ENCODE assay signal across 7 mouse cellular contexts in genomic region chr11:76894240-76894639, GRCm38 (mm10). TPM values are rescaled to one million over a fixed set of nuclear protein-coding genes. Genes with fewer than 3 reads are reported as not detected.
A peak's percentile ranks its signal among the peaks of the same experiment; 100 is the strongest.
DNase-seq lines count a peak whose midpoint lies in the region; ATAC-seq and TF ChIP-seq lines count a peak whose summit lies in the region.

No protein-coding gene starts in this region.

- no peaks in the 10 kb centered on the region for H3K9me3 ChIP-seq in hindbrain, postnatal 0 days (ENCODE audit: low read length)
- no peaks in the 10 kb centered on the region for H3K9me3 ChIP-seq in limb, embryonic 14.5 days (ENCODE audit: control insufficient read depth, low read length)

- no peak overlapping the region for H3K9ac ChIP-seq in hindbrain, postnatal 0 days (replicated peaks; ENCODE audit: low read length)
- H3K9ac ChIP-seq in limb, embryonic 14.5 days (ENCODE audit: low read depth, low read length, severe bottlenecking): no peak overlapping the region

- no peaks in the 10 kb centered on the region for H3K4me1 ChIP-seq in hindbrain, postnatal 0 days (ENCODE audit: insufficient read depth, low read length)
- peaks cover 7% of the 10 kb centered on the region for H3K4me1 ChIP-seq in limb, embryonic 14.5 days (ENCODE audit: control insufficient read depth, insufficient read depth, low read length)

- H3K4me2 ChIP-seq in hindbrain, postnatal 0 days (ENCODE audit: low read depth, low read length): no peak overlapping the region
- no peak overlapping the region for H3K4me2 ChIP-seq in limb, embryonic 14.5 days (replicated peaks; ENCODE audit: low read depth, low read length, severe bottlenecking)

- DNase-seq in 3134 (ENCODE audit: extremely low read depth, insufficient read length, low spot score): peak; percentile 22
- DNase-seq in B cell, adult 2 months: peak; percentile 36 to 37
- peak; percentile 88 for DNase-seq in brain, adult 2 months (ENCODE audit: low read depth, low spot score)
- peak; percentile 67 for DNase-seq in forelimb bud, embryonic 11.5 days (ENCODE audit: low read depth, low spot score)
- DNase-seq in hindbrain, postnatal 0 days (ENCODE audit: low spot score): peak; percentile 82
- peak; percentile 68 for DNase-seq in limb, embryonic 14.5 days (ENCODE audit: low spot score)
- DNase-seq in ovary, postnatal 10 days (ENCODE audit: low spot score): peak; percentile 18

- 47% methylated on average over 5 of the region's 5 CpGs for WGBS in hindbrain, postnatal 0 days
- 40% methylated on average over 5 of the region's 5 CpGs for WGBS in limb, embryonic 14.5 days

- H3K27ac ChIP-seq in hindbrain, postnatal 0 days: no peak overlapping the region
- H3K27ac ChIP-seq in limb, embryonic 14.5 days (replicated peaks; ENCODE audit: low read depth, low read length): no peak overlapping the region

- peak; percentile 86 for TF ChIP-seq CTCF in hindbrain, postnatal 0 days (IDR thresholded peaks at IDR 0.05; ENCODE audit: low read depth)

- no peak overlapping the region for H3K4me3 ChIP-seq in hindbrain, postnatal 0 days (ENCODE audit: low read length)
- no peak overlapping the region for H3K4me3 ChIP-seq in limb, embryonic 14.5 days (replicated peaks; ENCODE audit: low read length)

- no peaks in the 10 kb centered on the region for H3K27me3 ChIP-seq in hindbrain, postnatal 0 days (ENCODE audit: insufficient read depth, low read length)
- H3K27me3 ChIP-seq in limb, embryonic 14.5 days (ENCODE audit: control insufficient read depth, insufficient read depth, low read length): no peaks in the 10 kb centered on the region

- ATAC-seq in hindbrain, postnatal 0 days: no peak
- ATAC-seq in limb, embryonic 14.5 days (ENCODE audit: low FRiP score, low read depth): peak; percentile 53; the same call in 1 of the 2 replicates

- TF ChIP-seq POLR2A in limb, embryonic 14.5 days (IDR thresholded peaks at IDR 0.05; ENCODE audit: borderline replicate concordance, extremely low read depth, insufficient read depth, insufficient read length): no peak

- H3K36me3 ChIP-seq in hindbrain, postnatal 0 days (ENCODE audit: insufficient read depth, low read length): no peaks in the 10 kb centered on the region
- no peaks in the 10 kb centered on the region for H3K36me3 ChIP-seq in limb, embryonic 14.5 days (ENCODE audit: control insufficient read depth, insufficient read depth, low read length)

RNA-seq across cellular contexts. Expression of gene Tmigd1, which starts 7.7 kb away (rescaled TPM):
- total RNA-seq in hindbrain, postnatal 0 days (2014; rRNA removed): 0.26 TPM in 1 of 2 replicates, not detected in the other
- not detected in 2 replicates for polyA plus RNA-seq in hindbrain, postnatal 0 days (2015; fragmentation: Nextera tagmentation; extraction: Ambion mirVana)
- 0.09 and 0.17 TPM in 2 replicates for polyA plus RNA-seq in limb, embryonic 14.5 days (2012; rRNA removed)
- polyA plus RNA-seq in limb, embryonic 14.5 days (2014; fragmentation: Nextera tagmentation; extraction: Ambion mirVana): 0.33 and 0.36 TPM in 2 replicates

RNA-seq across cellular contexts. Expression of gene Blmh, which starts 30.4 kb away (rescaled TPM):
- total RNA-seq in hindbrain, postnatal 0 days (2014; rRNA removed): 56.4 and 58.8 TPM in 2 replicates
- 123 and 131 TPM in 2 replicates for polyA plus RNA-seq in hindbrain, postnatal 0 days (2015; fragmentation: Nextera tagmentation; extraction: Ambion mirVana)
- 44.3 and 64.8 TPM in 2 replicates for polyA plus RNA-seq in limb, embryonic 14.5 days (2012; rRNA removed)
- 138 and 146 TPM in 2 replicates for polyA plus RNA-seq in limb, embryonic 14.5 days (2014; fragmentation: Nextera tagmentation; extraction: Ambion mirVana)

RNA-seq across cellular contexts. Expression of gene Cpd, which starts 47.4 kb away (rescaled TPM):
- total RNA-seq in hindbrain, postnatal 0 days (2014; rRNA removed): 34.7 and 41.3 TPM in 2 replicates
- polyA plus RNA-seq in hindbrain, postnatal 0 days (2015; fragmentation: Nextera tagmentation; extraction: Ambion mirVana): 3.9 and 5.7 TPM in 2 replicates
- polyA plus RNA-seq in limb, embryonic 14.5 days (2012; rRNA removed): 24.9 and 25.1 TPM in 2 replicates
- polyA plus RNA-seq in limb, embryonic 14.5 days (2014; fragmentation: Nextera tagmentation; extraction: Ambion mirVana): 21.0 and 21.7 TPM in 2 replicates

Comparison
In these comparisons a context has a peak if more than half of its experiments do, and no peak if none do; other contexts are left out.
1. DNase-seq: peak in every context shown above with its lines; median percentile 88 in brain, adult 2 months; 82 in hindbrain, postnatal 0 days; 68 in limb, embryonic 14.5 days; 67 in forelimb bud, embryonic 11.5 days; 36 in B cell, adult 2 months; 22 in 3134; 18 in ovary, postnatal 10 days.